Mouse (Mus musculus): ENCODE data around the gene Kdelc2.

Gene Kdelc2

GRCm38 (mm10) chr9:53384873-53385272 is 1.0 kb downstream of the Kdelc2 start:
- peak in 1 of 2 experiments; percentile 11 for DNase-seq (ENCODE audit: low spot score in 2 of 2)

GRCm38 (mm10) chr9:53387431-53387830 is 3.6 kb downstream of the Kdelc2 start:
- no peak for DNase-seq (ENCODE audit: low spot score in 2 of 2)

- no peak for DNase-seq (ENCODE audit: low spot score in 2 of 2)
These were observed 5.3 kb downstream of the Kdelc2 start for GRCm38 (mm10) chr9:53389109-53389508.

GRCm38 (mm10) chr9:53390136-53390535 is 6.3 kb downstream of the Kdelc2 start:
- DNase-seq (ENCODE audit: low spot score in 2 of 2): no peak

GRCm38 (mm10) chr9:53397685-53398387 is 14.0 kb downstream of the Kdelc2 start:
- no peak for DNase-seq (ENCODE audit: low spot score in 2 of 2)

- DNase-seq (ENCODE audit: low spot score in 2 of 2): peak in 1 of 2 experiments; percentile 49
These were observed 14.5 kb downstream of the Kdelc2 start for GRCm38 (mm10) chr9:53398388-53398700.

- DNase-seq (ENCODE audit: low spot score in 2 of 2): no peak
These were observed 15.7 kb downstream of the Kdelc2 start for GRCm38 (mm10) chr9:53399537-53399936.

- no peak for DNase-seq (ENCODE audit: low spot score in 2 of 2)
These were observed 16.9 kb downstream of the Kdelc2 start for GRCm38 (mm10) chr9:53400696-53401095.

- DNase-seq (ENCODE audit: low spot score in 2 of 2): no peak
These were observed 17.3 kb downstream of the Kdelc2 start for GRCm38 (mm10) chr9:53401146-53401545.

GRCm38 (mm10) chr9:53402291-53402711 is 18.5 kb downstream of the Kdelc2 start, which contains the start of gene 4930550C14Rik:
TSS of gene 4930550C14Rik (plus strand) at chr9:53402325.
- DNase-seq (ENCODE audit: low spot score in 2 of 2): peak in 1 of 2 experiments; percentile 16

GRCm38 (mm10) chr9:53402991-53403390 is 19.2 kb downstream of the Kdelc2 start:
- no peak for DNase-seq (ENCODE audit: low spot score in 2 of 2)

- no peak for DNase-seq (ENCODE audit: low spot score in 2 of 2)
These were observed 20.4 kb downstream of the Kdelc2 start for GRCm38 (mm10) chr9:53404050-53404752.

- peak; percentile 47 to 68 for DNase-seq (ENCODE audit: low spot score in 2 of 2)
These were observed 21.2 kb downstream of the Kdelc2 start for GRCm38 (mm10) chr9:53404753-53405722.

GRCm38 (mm10) chr9:53408548-53408947 is 24.7 kb downstream of the Kdelc2 start:
- DNase-seq (ENCODE audit: low spot score in 2 of 2): no peak

GRCm38 (mm10) chr9:53408953-53409361 is 25.1 kb downstream of the Kdelc2 start:
- DNase-seq (ENCODE audit: low spot score in 2 of 2): no peak

GRCm38 (mm10) chr9:53409427-53409826 is 25.6 kb downstream of the Kdelc2 start:
- DNase-seq (ENCODE audit: low spot score in 2 of 2): no peak

GRCm38 (mm10) chr9:53422133-53422896 is 38.5 kb downstream of the Kdelc2 start:
- DNase-seq (ENCODE audit: low spot score in 2 of 2): no peak

- no peak for DNase-seq (ENCODE audit: low spot score in 2 of 2)
These were observed 42.9 kb downstream of the Kdelc2 start for GRCm38 (mm10) chr9:53426726-53427125.

- no peak for DNase-seq (ENCODE audit: low spot score in 2 of 2)
These were observed 43.8 kb downstream of the Kdelc2 start for GRCm38 (mm10) chr9:53427638-53428037.

GRCm38 (mm10) chr9:53435830-53436570 is 52.2 kb downstream of the Kdelc2 start:
- no peak for DNase-seq (ENCODE audit: low spot score in 2 of 2)

GRCm38 (mm10) chr9:53450609-53451008 is 66.8 kb downstream of the Kdelc2 start:
- no peak for DNase-seq (ENCODE audit: low spot score in 2 of 2)

Measured in cerebellum, postnatal 4 days (tissue).